Mouse (Mus musculus): Measurements from ENCODE around the gene Llcfc1. TPM values are rescaled to one million over a fixed set of nuclear protein-coding genes. Genes with fewer than 3 reads are reported as not detected.
A peak's percentile ranks its signal among the peaks of the same experiment; 100 is the strongest.

The Llcfc1 gene
- polyA plus RNA-seq, 1 experiment from 2014 or later: not detected

DNA sequence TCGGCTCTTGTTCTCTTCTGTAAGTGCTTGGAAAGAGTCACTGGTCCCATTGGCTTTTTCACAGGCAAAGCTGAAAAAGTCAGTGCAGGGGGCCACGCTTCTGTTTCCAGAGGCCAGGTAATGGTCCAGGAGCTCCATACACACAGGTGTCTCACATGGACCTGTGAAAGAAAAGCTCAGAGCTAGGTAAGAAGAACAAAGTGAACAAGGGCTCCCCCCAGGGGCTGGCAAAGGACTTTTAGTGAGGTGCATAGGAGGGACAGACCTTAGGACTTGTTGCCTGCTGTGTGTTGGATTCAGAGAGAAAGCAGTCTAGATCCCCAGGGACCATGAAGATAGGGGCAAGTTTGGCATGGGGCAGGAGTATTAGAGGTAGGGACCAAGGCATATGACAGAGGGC is 18.7 kb downstream of the Llcfc1 start:
- in situ Hi-C loops (cut with MboI; ENCODE audit: low pct_unique_long_range_greater_than_20kb): no loop called here
- no peak for DNase-seq (ENCODE audit: low read depth, low spot score)
- ChIA-PET POLR2A (no interaction called here), CTCF (no interaction called here)
- TF ChIP-seq CTCF (IDR thresholded peaks at IDR 0.05): peak; percentile 32
- ATAC-seq: no peak
- H3K27me3 ChIP-seq: no peaks in the 10 kb centered on the region

DNA sequence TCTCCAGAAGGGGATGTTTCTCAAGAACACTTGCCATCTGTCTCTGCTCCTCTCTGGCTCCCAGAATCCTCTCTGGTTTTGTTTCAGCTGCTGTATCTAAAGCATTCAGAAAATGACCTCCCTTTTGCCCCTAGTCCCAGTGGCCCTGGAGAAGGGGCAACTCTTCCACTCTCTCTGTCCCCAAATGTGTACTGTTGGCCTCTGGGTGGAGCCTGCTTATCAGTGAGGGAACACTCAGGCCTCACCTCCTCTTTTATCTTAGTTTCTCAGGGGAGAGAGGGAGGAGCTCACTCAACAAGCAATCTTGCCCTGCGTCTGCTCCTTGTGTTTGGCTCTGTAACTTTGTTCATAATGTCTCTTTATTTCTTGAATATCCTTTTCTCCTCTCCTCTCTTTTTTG is 19.9 kb downstream of the Llcfc1 start, which contains the start of gene Kel:
Gene Kel (minus strand): TSS at position 217 of the 400 bp plus-strand sequence.
- ATAC-seq (no peak), DNase-seq (ENCODE audit: low read depth, low spot score) (no peak)
- POLR2A ChIA-PET: no interaction called here
- in situ Hi-C loops (cut with MboI; ENCODE audit: low pct_unique_long_range_greater_than_20kb): no loop called here
- H3K27me3 ChIP-seq: peaks cover 4% of the 10 kb centered on the region
- CTCF ChIA-PET: no interaction called here
- TF ChIP-seq CTCF (IDR thresholded peaks at IDR 0.05): no peak

DNA sequence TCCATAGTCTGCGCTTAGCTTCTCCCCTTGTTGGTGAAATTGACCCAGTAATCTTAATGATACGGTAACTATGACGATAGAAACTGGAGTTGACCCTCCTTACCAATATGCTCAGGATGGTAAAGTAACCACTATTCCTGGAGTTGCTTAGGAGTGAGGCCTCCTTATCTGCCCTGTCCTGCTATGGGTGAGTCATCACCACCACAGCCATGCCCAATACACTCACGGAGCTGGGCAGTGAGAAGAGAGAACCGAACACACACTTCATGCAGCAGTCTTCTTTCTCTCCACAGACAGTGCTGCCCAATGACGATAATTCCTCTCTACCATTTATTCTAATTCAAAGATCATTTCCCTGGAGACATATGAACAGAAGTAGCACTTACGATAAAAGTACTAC is 22.0 kb downstream of the Llcfc1 start:
- no peak for TF ChIP-seq CTCF (IDR thresholded peaks at IDR 0.05)
- ATAC-seq (no peak), DNase-seq (ENCODE audit: low read depth, low spot score) (no peak)
- CTCF ChIA-PET: no interaction called here
- in situ Hi-C loops (cut with MboI; ENCODE audit: low pct_unique_long_range_greater_than_20kb): no loop called here
- peaks cover 4% of the 10 kb centered on the region for H3K27me3 ChIP-seq
- POLR2A ChIA-PET: no interaction called here

GRCm38 (mm10) chr6:41710281-41710680 is 26.1 kb downstream of the Llcfc1 start:
- POLR2A ChIA-PET: no interaction called here
- CTCF ChIA-PET: no interaction called here
- H3K27me3 ChIP-seq: peaks cover 7% of the 10 kb centered on the region
- no peak for ATAC-seq
- no peak for DNase-seq (ENCODE audit: low read depth, low spot score)
- in situ Hi-C loops (cut with MboI; ENCODE audit: low pct_unique_long_range_greater_than_20kb): no loop called here
- no peak for TF ChIP-seq CTCF (IDR thresholded peaks at IDR 0.05)

GRCm38 (mm10) chr6:41721430-41721829 is 37.2 kb downstream of the Llcfc1 start:
- ChIA-PET POLR2A (no interaction called here), CTCF (no interaction called here)
- peaks cover 17% of the 10 kb centered on the region for H3K27me3 ChIP-seq
- in situ Hi-C loops (cut with MboI; ENCODE audit: low pct_unique_long_range_greater_than_20kb): no loop called here
- no peak for TF ChIP-seq CTCF (IDR thresholded peaks at IDR 0.05)
- DNase-seq (ENCODE audit: low read depth, low spot score) (no peak), ATAC-seq (no peak)

- POLR2A ChIA-PET: no interaction called here
- CTCF ChIA-PET: no interaction called here
- ATAC-seq: no peak
- peaks cover 19% of the 10 kb centered on the region for H3K27me3 ChIP-seq
- no peak for DNase-seq (ENCODE audit: low read depth, low spot score)
- peak; percentile 35 for TF ChIP-seq CTCF (IDR thresholded peaks at IDR 0.05)
- in situ Hi-C loops (cut with MboI; ENCODE audit: low pct_unique_long_range_greater_than_20kb): no loop called here
These were observed 43.9 kb downstream of the Llcfc1 start for GRCm38 (mm10) chr6:41727989-41728609.

DNA sequence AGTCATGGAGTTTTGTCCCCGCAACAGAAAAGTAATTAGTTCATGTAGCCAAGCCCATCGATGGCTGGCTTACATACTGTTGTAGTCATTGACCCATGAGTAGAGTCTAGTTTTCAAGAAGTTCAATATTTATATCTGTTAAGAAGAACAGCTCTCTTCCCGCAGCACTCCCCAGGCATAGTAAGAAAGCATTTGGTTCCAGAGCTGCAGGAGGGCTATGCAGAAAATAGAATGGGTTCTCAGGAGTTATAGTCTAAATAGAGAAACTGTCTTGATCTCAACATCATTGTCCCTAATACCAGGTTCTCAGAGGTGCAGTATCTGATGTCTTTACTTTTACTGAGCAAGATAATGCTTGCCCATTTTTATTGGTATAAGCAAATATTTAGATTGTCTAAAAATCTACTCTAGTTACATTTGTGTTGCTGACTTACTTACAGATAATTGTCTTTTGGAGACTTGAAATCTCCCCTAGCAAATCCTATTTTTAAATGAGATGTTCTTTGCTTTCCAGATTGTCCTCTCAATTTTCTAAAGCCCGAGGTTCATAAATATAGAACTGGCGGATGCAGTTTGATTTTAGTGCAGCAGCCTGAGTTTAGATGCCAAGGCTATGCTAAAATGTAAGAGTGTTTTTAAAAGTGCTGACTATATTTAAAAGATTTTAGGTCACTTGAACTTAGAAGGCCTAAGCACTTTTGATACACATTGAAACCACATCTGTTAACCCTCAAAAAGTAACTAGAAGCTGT is 50.7 kb downstream of the Llcfc1 start:
- DNase-seq (ENCODE audit: low read depth, low spot score) (no peak), ATAC-seq (no peak)
- peaks cover 6% of the 10 kb centered on the region for H3K27me3 ChIP-seq
- POLR2A ChIA-PET: no interaction called here
- TF ChIP-seq CTCF (IDR thresholded peaks at IDR 0.05): no peak
- in situ Hi-C loops (cut with MboI; ENCODE audit: low pct_unique_long_range_greater_than_20kb): no loop called here
- CTCF ChIA-PET: no interaction called here

Other genes starting within 250 kb of the Llcfc1 start
- not detected for gene Gm10334, start 238.3 kb upstream of the Llcfc1 start, polyA plus RNA-seq (2021)
- gene Prss1, start 225.5 kb upstream of the Llcfc1 start, polyA plus RNA-seq (2021): not detected
- gene Prss2, start 162.6 kb upstream of the Llcfc1 start, polyA plus RNA-seq (2021): not detected
- 35.5 TPM for gene Ephb6, start 78.9 kb upstream of the Llcfc1 start, polyA plus RNA-seq (2021)
- 1.2 TPM for gene Trpv6, start 48.0 kb upstream of the Llcfc1 start, polyA plus RNA-seq (2021)
- gene Trpv5, start 3.7 kb upstream of the Llcfc1 start, polyA plus RNA-seq (2021): not detected
- gene Kel, start 19.9 kb downstream of the Llcfc1 start, polyA plus RNA-seq (2021): not detected
- gene Olfr459, start 90.7 kb downstream of the Llcfc1 start, polyA plus RNA-seq (2021): not detected
- gene Pip, start 163.1 kb downstream of the Llcfc1 start, polyA plus RNA-seq (2021): not detected
- not detected for gene Sval2, start 168.6 kb downstream of the Llcfc1 start, polyA plus RNA-seq (2021)